Mouse (Mus musculus) mouse embryonic stem cell (cell line): ENCODE measurements at regions not wholly inside any gene's neighbourhood (a gene's known extent, or its start where the extent isn't known, plus 50 kb on each side); places are given as distances from the start of the nearest gene placed in this dataset.

Source experiments
- in situ Hi-C, 2 experiments: fragments of 300-500 bp; cut with MboI; formaldehyde crosslinking; loops; 1 replicate in 1 of 2; 3 replicates in 1 of 2; pipeline ENCODE4 v1.14.3; 2019 to 2020; ENCODE audit warnings: low sequenced_read_pairs in 2 of 2, low pct_unique_long_range_greater_than_20kb in 1 of 2, mixed read lengths in 1 of 2; ENCODE audit not compliant: unreplicated experiment in 1 of 2

- in situ Hi-C loops, result loop anchor here (10.0 to 25.0 kb wide), 2 partner anchors 213 to 220 kb away; no protein-coding TSS in a partner anchor
Measured at GRCm38 (mm10) chr13:73091886-73092285, 168.4 kb upstream of the Irx4 start.

GRCm38 (mm10) chr13:73097502-73097901 is 162.8 kb upstream of the Irx4 start:
- in situ Hi-C loops, result loop anchor here (10.0 to 25.0 kb wide), 2 partner anchors 207 to 215 kb away; no protein-coding TSS in a partner anchor

- in situ Hi-C loops, result loop anchor here (10.0 to 25.0 kb wide), 2 partner anchors 205 to 213 kb away; no protein-coding TSS in a partner anchor
Measured at GRCm38 (mm10) chr13:73099407-73099806, 160.9 kb upstream of the Irx4 start.

GRCm38 (mm10) chr13:73107250-73107993 is 152.9 kb upstream of the Irx4 start:
- in situ Hi-C loops, result no loop called here

GRCm38 (mm10) chr13:73116822-73117632 is 143.3 kb upstream of the Irx4 start:
- in situ Hi-C loops, result no loop called here

- in situ Hi-C loops, result no loop called here
Measured at GRCm38 (mm10) chr13:73117633-73118076, 142.6 kb upstream of the Irx4 start.

- in situ Hi-C loops, result no loop called here
Measured at GRCm38 (mm10) chr13:73122945-73123344, 137.3 kb upstream of the Irx4 start.

- in situ Hi-C loops, result no loop called here
Measured at GRCm38 (mm10) chr13:73131270-73131669, 129.0 kb upstream of the Irx4 start.

- in situ Hi-C loops, result no loop called here
Measured at GRCm38 (mm10) chr13:73132746-73133145, 127.5 kb upstream of the Irx4 start.

- in situ Hi-C loops, result no loop called here
Measured at GRCm38 (mm10) chr13:73134929-73135328, 125.3 kb upstream of the Irx4 start.

GRCm38 (mm10) chr13:73141302-73141701 is 119.0 kb upstream of the Irx4 start:
- in situ Hi-C loops, result no loop called here

GRCm38 (mm10) chr13:73158016-73158415 is 102.3 kb upstream of the Irx4 start:
- in situ Hi-C loops, result no loop called here

- in situ Hi-C loops, result no loop called here
Measured at GRCm38 (mm10) chr13:73159454-73159853, 100.8 kb upstream of the Irx4 start.

- in situ Hi-C loops, result loop anchor here in 1 of 2 experiments (10.0 kb wide), 1 partner anchor 155 kb away; no protein-coding TSS in a partner anchor
Measured at GRCm38 (mm10) chr13:73159865-73160264, 100.4 kb upstream of the Irx4 start.

- in situ Hi-C loops, result loop anchor here in 1 of 2 experiments (10.0 kb wide), 1 partner anchor 155 kb away; no protein-coding TSS in a partner anchor
Measured at GRCm38 (mm10) chr13:73160289-73160688, 100.0 kb upstream of the Irx4 start.

GRCm38 (mm10) chr13:73170301-73170700 is 90.0 kb upstream of the Irx4 start:
- in situ Hi-C loops, result no loop called here

- in situ Hi-C loops, result no loop called here
Measured at GRCm38 (mm10) chr13:73207931-73208448, 52.3 kb upstream of the Irx4 start.
